Mouse (Mus musculus): ENCODE measurements around the gene Fmnl1. TPM values are rescaled to one million over a fixed set of nuclear protein-coding genes. Genes with fewer than 3 reads are reported as not detected.
"Not testable (repeated sequence)": the region's sequence is repeated elsewhere in the genome, so short reads cannot be mapped to it uniquely, and the experiment has no call there.

Fmnl1 gene
- total RNA-seq, 2 experiments from 2014 or later, result 16.8 to 21.6 TPM

DNA sequence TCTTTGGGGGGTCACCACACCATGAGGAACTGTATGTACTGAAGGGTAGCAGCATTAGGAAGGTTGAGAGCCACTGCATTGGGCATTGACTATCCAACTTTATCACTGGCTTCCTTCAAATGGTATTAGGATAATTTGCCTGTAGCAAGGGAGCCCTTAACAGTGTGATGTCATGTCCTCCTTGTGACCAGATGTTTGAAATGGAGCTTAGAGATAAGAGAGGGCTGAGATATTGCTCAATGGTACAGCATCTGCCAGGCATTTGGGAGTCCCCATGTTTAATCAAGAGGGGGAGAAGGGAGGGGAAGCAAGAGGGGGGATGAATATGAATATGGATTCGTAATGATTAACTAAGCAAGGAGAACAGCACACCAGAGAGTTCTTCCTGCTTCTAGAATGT is 44.4 kb downstream of the Fmnl1 start:
- DNase-seq, result no peak
- intact Hi-C loops (cut with DNase I), result no loop called here

DNA sequence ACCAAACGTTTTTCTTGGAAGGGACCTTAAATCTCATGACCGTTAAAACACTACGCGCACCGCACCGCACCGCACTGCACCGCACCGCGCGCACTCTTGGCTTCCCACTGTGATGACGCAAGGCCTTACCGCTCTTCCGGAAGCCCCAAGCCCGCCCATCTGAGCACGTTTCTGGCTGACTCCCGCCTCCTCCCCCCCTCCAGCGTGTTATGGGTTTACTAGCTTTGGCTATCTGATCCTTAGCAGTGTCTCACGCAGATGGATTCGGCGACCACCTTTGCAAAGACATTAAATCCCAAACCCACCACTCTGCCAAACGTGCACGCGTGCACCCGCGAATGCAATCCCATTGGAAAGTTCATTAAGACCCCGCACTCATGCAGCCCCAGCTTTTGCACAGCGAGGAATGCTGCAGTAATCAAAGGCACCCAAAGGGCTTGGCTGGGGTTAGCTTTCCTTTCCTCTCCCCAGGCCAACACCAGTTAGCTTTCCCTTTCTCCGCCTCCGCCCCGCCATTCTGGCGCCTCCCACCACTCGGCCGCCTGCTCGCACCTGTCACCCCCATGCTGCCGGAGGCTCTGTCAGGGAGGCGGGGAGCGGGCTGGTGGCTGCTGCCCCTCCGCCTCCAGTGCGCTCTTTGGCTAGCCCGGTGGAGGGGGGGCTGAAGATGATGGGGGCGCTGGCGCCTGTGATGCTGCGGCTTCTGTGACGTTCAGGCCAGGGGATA is 47.0 kb downstream of the Fmnl1 start, which contains the start of gene Spata32:
Gene Spata32, minus strand, starts transcription at position 643 of the 727 bp plus-strand sequence.
- intact Hi-C loops (cut with DNase I), result no loop called here
- DNase-seq, result peak; percentile 55 to 61

DNA sequence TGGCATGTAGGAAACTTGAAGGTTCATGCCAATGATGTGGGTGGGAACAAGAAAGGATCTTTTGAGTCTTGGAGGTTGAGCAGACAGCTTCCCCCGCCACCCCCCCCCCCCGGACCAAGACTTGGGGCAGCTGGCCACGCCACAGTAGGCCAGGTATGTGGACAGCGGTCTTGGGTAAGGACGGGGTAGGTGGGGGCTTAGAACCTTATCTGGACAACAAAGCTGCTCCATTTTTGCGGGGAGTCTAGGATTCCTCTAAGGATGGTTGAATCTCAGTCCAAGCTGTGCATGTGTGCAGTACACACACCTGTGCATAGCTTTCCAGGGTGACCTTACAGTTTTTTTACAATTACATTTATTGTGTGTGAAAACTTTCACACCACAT is 47.6 kb downstream of the Fmnl1 start:
- intact Hi-C loops (cut with DNase I), result no loop called here
- no peak for DNase-seq

DNA sequence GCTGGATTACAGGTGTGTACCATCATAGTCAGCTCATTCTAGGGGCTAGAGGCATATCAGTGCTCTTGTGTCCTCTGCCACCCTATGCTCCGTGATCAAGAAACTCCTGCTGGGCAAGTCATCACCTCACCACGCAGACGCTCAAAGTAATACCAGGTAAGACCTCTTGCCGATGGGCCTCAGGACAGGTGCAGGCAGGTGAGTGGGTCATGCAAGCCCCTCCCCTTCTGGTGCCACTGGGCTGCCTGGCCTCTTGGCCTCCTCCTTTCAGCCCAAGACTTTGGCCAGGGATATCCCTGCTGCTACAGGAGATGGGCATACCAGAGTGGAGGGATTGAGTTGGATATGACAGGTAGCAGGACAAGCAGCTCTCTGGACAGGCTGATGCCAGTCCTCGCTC is 48.4 kb downstream of the Fmnl1 start:
- DNase-seq, result no peak
- intact Hi-C loops (cut with DNase I), result no loop called here

DNA sequence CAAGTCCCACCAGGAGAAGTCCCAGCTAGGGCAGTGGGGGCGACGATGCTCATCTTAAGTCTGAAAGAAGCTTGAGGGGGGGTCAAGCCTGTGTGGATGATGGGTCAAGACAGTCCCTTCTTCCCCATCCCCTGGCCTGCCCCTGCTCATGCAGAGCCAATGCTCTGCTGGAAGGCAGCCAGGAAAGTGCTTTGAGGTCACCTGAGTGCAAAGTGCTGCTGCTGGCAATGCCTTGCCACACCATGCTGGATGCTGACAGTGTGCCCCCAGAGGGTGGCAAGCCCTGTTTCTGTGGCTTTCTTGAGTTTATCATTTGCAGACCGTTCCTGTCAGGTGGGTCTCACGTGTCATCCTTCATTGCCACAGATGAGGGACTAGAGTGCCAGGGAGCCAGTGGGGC is 49.1 kb downstream of the Fmnl1 start:
- intact Hi-C loops (cut with DNase I), result no loop called here
- no peak for DNase-seq

DNA sequence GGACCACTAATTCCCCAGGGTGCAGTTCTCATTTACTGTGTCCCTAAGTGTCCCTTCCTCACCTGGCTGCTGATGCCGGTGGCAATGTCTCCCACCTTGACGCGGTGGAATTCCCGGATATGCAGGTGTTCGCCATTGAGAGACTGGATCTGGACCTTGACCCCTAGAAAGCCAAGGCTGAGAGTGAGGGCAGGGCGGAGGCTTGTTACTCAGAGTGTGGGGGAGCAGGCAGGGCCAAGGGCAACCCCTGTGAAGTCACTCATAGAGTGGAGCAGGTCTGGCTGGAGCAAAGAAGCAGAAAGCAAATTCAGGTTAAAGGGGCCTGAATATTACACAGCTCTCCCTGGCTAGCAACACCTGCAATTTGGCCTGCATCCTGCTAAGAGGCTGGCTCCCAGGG is 50.5 kb downstream of the Fmnl1 start:
- intact Hi-C loops (cut with DNase I), result no loop called here
- no peak for DNase-seq

DNA sequence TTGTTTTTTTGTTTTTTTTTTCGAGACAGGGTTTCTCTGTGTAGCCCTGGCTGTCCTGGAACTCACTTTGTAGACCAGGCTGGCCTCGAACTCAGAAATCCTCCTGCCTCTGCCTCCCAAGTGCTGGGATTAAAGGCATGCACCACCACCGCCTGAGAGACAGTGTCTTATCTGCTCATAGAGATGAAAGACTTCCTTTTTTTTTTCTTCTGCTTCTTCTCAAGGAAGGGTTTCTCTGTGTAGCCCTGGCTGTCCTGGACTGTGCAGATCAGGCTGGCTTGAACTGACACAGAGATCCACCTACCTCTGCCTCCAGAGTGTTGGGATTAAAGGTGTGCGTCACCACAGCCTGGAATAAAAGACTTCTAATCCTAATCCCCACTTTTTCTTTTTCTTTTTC is 51.8 kb downstream of the Fmnl1 start:
- DNase-seq; intact Hi-C loops (cut with DNase I): not testable (repeated sequence)

DNA sequence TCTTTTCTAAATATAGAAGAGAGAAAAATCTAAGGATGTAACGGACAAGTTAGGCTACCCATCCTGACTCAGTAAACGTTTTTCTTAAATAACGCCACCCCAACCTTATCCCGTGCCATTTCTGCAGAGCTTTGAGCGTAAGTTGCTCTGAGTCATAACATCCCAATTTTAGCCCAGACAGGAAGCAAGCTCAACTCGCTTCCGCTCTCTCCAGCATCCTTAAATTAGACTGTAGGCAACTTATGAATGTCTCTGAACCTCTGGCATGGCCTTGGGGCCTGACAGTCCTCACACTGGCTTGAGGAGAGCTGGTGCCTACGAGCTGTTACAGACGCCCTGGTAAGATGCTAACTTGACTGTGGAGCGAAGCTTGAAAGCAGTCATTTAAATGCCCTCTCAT is 52.5 kb downstream of the Fmnl1 start:
- intact Hi-C loops (cut with DNase I), result no loop called here
- no peak for DNase-seq

DNA sequence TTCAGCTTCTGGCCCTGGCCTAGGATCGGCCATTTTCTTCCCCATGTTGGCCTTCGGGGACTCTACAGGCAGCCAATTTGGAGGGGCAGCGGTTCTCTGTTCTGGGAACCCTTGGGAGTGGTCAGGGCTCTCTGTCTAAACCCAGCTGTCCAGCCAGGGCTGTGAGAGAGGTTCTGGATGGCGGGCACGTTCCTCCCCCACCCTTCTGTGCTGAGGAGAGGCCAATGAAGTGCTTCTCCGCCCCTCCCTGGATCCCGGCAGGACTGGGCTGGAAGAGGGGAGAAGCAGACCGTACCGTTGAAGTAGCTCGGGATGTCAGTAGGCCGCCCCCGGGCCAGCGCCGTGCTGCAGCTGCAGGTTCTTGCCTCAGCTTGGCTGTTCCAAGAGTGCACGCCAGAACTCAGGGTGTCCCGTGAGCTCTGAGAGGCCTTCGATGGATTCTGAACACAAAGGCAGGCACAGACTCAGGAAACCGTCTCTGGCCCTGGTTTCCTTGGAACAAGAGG is 53.1 kb downstream of the Fmnl1 start:
- intact Hi-C loops (cut with DNase I), result no loop called here
- DNase-seq, result peak; percentile 40 to 49

DNA sequence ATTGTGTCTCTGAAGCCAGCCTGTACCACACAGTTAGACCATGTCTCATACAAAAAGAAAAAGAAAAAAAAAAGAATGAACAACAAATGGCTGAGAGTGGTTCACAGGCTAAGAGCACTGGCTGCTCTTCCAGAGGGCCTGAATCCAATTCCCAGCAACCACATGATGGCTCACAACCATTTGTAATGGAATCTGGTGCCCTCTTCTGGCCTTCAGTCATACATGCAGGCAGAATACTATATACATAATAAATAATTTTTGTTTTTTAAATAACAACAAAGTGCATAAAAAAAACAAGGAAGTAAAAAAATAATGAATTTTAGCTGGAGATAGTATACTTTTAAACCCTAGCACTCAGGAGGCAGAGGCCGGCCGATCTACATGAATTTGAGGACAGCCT is 58.7 kb downstream of the Fmnl1 start:
- intact Hi-C loops (cut with DNase I), result loop anchor here (5.0 kb wide), 2 partner anchors 62 to 178 kb away; no protein-coding TSS in a partner anchor
- DNase-seq, result no peak

DNA sequence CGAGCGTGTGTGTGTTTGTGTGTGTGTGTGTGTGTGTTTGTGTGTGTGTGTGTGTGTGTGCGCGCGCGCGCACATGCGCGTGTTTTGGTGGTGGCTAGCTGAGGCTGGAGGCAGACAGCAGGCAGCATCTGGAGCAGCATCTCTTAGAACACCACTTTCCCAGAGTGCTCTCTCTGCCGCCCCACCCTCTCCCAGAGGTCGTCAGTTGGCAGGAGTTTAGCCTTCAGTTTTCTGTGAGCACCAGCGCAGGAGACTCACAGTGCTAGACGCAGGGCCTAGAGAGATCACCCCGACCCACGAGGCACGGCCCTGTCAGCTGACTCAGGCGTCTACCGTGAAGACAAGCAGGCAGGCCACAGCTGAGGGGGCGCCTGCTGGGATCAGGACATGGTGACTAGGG is 59.7 kb downstream of the Fmnl1 start:
- intact Hi-C loops (cut with DNase I), result loop anchor here (5.0 kb wide), 2 partner anchors 63 to 177 kb away; no protein-coding TSS in a partner anchor
- DNase-seq, result peak; percentile 42 to 54

DNA sequence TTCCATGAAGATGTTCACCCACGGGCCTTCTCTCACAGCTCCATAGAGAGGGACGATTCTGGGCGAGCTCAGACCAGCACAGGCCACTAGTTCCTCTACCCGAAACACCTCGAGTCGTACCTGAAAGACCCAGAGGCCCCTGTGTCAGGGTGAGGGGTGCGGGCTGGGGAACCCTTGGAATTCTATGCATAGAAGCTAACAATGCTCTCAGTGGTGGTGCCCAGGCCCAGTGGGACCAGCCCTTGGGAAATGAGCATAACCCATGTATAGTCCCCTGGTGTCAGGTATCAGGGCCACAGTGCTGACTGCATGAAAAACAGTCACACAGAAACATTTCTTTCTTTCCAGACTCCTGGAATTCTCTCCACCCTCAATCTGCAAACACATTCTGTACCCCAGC is 60.5 kb downstream of the Fmnl1 start:
- DNase-seq, result no peak
- intact Hi-C loops (cut with DNase I), result loop anchor here (5.0 kb wide), 2 partner anchors 64 to 176 kb away; no protein-coding TSS in a partner anchor

DNA sequence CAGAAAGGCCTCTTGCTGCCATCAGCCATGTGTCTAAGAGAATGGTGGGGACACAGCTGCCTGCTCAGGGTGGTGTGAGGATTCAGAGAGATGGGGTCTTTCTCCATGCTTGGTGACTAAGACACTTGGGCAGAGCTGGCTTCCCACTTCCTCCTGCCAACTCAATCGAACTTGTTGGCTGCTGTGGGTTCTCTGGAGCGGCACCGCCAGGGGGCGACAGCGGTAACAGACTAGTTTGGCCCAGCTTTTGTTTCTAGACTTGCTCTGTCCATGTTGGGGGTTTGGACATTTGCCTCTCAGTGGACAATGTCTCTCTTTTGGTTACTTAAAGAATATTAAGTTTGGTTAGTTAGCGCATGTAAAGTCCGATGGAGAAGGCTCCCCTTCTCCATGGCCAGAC is 62.1 kb downstream of the Fmnl1 start:
- intact Hi-C loops (cut with DNase I), result loop anchor here (1.0 to 5.0 kb wide), 4 partner anchors 40 to 174 kb away; no protein-coding TSS in a partner anchor
- peak; percentile 88 to 90 for DNase-seq

DNA sequence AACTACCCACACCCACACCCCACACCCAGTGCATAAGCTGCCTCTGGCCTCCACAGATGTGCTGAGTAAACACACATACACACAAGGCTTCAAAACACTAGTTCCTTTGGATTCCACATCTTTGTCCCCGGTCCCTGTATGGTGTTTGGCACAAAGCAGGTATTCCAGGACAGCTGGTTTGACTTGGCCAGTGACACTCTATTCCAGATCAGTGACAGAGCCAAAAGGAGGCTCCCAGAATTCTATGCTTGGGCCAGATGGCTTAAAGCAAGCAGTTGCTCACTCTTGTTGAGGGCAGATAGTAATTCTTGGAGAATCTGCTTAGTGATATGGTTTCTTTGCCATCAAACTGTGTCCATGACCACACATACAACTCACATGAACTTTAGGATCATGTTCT is 63.5 kb downstream of the Fmnl1 start:
- intact Hi-C loops (cut with DNase I), result loop anchor here (5.0 kb wide), 2 partner anchors 67 to 173 kb away; no protein-coding TSS in a partner anchor
- no peak for DNase-seq

DNA sequence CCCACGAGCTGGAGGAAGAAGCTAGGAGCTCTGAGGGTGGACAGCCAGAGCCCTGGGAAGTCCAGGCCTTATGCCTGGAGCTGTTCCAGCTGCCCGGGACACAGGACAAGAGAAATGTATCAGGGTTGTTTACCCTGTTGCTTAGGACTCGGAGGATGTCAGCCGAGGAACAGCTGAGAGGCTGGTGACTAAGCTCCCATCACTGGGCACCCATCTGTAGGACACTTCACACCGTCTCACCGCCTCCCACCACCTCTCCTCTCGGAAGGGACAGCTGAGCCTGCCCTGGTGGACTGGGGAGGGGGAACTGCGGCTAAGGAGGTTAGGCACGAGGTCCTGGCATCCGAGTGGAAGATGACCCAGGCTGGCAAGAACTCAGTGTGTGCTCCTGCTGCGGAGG is 64.8 kb downstream of the Fmnl1 start:
- intact Hi-C loops (cut with DNase I), result no loop called here
- peak; percentile 42 to 55 for DNase-seq

DNA sequence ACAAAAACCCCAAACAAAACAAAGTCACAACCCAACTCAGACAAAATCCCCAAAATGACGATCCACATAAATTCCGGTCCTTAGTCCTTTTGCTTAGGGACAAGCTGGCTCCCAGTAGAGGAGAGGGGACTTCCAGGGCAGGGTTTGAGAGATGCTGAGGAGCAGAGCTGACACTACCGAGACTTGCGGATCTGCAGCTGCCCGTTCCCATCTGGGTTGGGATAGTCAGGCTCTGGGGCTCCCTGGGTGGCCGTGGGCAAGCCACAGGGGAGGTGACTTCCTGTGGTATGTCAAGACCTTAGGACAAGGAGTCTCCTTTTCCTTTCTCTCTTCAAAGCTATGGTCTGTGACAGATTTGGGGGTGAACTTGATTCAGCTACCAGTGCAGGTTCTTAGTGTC is 65.5 kb downstream of the Fmnl1 start:
- intact Hi-C loops (cut with DNase I), result no loop called here
- DNase-seq, result no peak

DNA sequence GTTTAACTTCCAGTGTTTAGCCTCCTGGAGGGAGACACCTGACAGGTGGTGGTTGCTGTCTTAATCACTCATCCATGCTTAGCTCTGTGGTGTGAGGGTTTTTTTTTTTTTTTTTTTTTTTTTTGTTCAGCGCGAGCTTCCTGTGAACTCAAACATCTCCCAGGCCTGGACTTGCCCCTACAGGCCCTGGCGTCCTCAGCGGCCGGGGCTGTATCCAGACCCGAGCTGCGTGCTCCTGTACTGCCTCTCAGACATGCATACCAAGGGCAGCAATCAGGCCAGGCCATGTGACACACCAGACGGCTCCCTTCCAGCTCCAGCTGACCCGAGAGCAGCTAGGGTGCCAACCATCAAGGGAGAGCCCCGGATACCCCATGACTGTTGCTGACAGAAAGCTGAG is 66.0 kb downstream of the Fmnl1 start:
- no peak for DNase-seq
- intact Hi-C loops (cut with DNase I), result no loop called here

DNA sequence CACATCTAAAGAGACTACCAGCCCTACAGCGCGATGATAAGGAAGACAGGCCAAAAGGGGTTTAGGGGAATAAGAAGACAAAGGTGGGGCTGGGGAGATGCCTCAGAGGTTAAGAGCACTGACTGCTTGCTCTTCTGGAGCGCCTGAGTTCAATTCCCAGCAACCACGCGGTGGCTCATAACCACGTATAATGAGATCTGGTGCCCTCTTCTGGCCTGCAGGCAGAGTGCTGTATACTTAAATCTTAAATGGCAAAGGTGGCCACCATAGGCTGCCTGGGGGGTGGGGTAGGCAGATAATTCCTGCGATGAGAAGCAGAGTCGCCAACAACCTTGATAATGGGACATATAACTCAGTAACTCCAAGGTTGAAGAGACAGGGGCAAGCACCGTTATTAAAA is 66.8 kb downstream of the Fmnl1 start:
- intact Hi-C loops (cut with DNase I), result no loop called here
- no peak for DNase-seq

DNA sequence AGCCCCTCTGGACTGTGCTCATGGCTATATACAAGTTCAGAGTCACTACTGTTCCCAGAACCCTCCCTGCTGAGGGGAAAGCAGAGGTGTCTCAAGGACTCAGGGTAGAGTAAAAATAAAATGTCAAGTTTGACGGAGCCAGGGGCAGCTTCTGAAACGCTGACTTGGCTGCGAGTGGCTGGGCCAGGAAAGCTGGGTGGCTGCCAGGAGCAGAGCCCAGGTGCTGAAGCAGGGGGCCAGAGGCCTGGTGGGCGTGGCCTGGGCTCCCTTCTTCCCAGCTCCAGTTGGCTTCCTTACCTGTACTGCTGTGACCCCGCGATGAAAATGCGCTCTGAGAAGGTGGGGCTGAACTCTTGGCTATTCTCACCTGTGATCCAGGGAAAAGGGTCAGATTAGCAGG is 69.8 kb downstream of the Fmnl1 start:
- intact Hi-C loops (cut with DNase I), result no loop called here
- peak in 1 of 2 experiments; percentile 46 for DNase-seq

DNA sequence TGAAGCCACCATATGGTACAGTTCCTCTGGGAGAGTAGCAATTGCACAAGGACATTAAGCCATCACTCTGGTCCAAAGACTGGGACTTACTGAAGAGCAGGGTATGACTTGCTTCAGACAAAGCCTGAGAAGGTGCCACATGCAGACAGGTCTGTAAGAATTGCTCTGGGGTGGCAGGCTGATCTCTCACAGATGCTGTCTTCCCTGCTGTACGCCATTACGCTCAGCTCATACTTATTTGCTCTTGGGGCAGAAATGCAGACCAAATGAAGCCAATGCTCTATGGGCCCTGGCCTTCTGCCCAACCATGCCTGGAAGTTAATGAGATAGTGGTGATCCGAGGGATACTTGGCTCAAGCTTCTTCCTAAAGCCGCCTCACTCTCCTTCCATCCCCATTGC is 73.9 kb downstream of the Fmnl1 start:
- DNase-seq, result no peak
- intact Hi-C loops (cut with DNase I), result no loop called here

DNA sequence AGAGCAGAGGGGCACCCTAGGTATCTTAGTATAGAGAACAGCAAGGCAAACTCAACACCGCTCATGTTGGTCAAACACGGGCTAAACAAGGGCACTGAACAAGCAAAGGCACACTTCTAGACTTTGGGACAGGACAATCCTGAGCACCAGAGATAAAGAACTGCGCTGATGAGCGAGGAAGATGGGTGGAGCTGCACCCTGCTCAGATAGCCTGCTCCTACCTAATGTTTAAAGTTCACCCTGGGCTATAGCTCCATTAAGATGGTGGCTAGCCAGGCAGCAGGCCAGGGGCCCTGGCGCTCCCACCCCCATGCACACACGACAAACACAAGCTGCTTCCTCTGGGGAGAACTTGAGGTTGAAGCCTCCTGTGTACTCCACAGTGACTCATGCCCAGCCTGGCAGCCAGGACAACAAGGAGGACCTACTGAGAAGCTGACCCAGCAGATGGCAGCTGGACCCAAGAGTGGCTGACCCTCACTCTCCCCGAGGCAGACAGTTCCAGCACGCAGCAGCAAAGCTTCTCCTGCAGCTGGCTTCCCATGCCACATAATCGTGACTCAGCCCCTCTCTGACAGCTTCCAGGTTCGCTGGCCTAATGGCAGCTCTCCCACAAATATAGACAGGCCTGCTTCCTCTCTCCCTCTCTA is 75.3 kb downstream of the Fmnl1 start:
- intact Hi-C loops (cut with DNase I), result no loop called here
- DNase-seq, result peak; percentile 55 to 65

Measured in heart, postnatal 14 days (tissue).